Mouse (Mus musculus) lung, embryonic 16.5 days (tissue): ENCODE results near the gene Sbk3. TPM values are rescaled to one million over a fixed set of nuclear protein-coding genes. Genes with fewer than 3 reads are reported as not detected.
A peak's percentile ranks its signal among the peaks of the same experiment; 100 is the strongest.

Source experiments
- ATAC-seq: fragments of 200-750 bp; cut with Nextera tagmentation; 2 replicates; pipeline ENCODE4 v1.8.0; 2017; ENCODE audit warnings: low read depth, mild to moderate bottlenecking, moderate library complexity
- H3K27ac ChIP-seq: fragments of 300-500 bp; sonication (generic); 2 replicates; pipeline ENCODE4 v1.5.1; 2014; ENCODE audit warnings: mild to moderate bottlenecking, control low read depth, low read length
- H3K27me3 ChIP-seq: fragments of 300-500 bp; sonication (generic); 2 replicates; pipeline ENCODE4 v1.6.1; 2014; ENCODE audit warnings: low read depth, low read length, mixed read lengths; ENCODE audit not compliant: control insufficient read depth, insufficient read depth
- H3K36me3 ChIP-seq: fragments of 300-500 bp; sonication (generic); 2 replicates; pipeline ENCODE4 v1.6.1; 2014; ENCODE audit warnings: low read length; ENCODE audit not compliant: control insufficient read depth, insufficient read depth
- H3K4me1 ChIP-seq: fragments of 300-500 bp; sonication (generic); replicated peaks from 2 replicates; pipeline ENCODE4 v1.6.1; 2014; ENCODE audit warnings: low read length, mixed read lengths; ENCODE audit not compliant: control insufficient read depth, insufficient read depth
- H3K4me2 ChIP-seq: fragments of 300-500 bp; sonication (generic); 2 replicates; pipeline ENCODE4 v1.6.1; 2014; ENCODE audit warnings: low read depth, low read length, control low read depth
- H3K4me3 ChIP-seq: fragments of 300-500 bp; sonication (generic); 2 replicates; pipeline ENCODE4 v1.5.1; 2014; ENCODE audit warnings: mild to moderate bottlenecking, low read length, control low read depth
- H3K9ac ChIP-seq: fragments of 300-500 bp; sonication (generic); 2 replicates; pipeline ENCODE4 v1.6.1; 2014; ENCODE audit warnings: low read length, control low read depth
- H3K9me3 ChIP-seq: fragments of 300-500 bp; sonication (generic); 2 replicates; pipeline ENCODE4 v1.6.1; 2016; ENCODE audit warnings: low read length; ENCODE audit not compliant: control insufficient read depth
- WGBS: fragments of 180-500 bp; shearing (Covaris S2); extraction: QIAGEN DNeasy Blood & Tissue Kit; methylation state at CpG from one replicate; pipeline ENCODE4 v1.1.7; 2014; 5-methylcytosine and 5-hydroxymethylcytosine counted together
- polyA plus RNA-seq: library from polyadenylated mRNA; unstranded; fragments of >200 nt; fragmentation: Nextera tagmentation; extraction: Ambion mirVana; gene quantifications from 2 replicates; pipeline ENCODE4 v1.2.1, GENCODE M21; 2015

Sbk3 gene
- polyA plus RNA-seq, 1 experiment from 2014 or later, result 0.72 TPM

DNA sequence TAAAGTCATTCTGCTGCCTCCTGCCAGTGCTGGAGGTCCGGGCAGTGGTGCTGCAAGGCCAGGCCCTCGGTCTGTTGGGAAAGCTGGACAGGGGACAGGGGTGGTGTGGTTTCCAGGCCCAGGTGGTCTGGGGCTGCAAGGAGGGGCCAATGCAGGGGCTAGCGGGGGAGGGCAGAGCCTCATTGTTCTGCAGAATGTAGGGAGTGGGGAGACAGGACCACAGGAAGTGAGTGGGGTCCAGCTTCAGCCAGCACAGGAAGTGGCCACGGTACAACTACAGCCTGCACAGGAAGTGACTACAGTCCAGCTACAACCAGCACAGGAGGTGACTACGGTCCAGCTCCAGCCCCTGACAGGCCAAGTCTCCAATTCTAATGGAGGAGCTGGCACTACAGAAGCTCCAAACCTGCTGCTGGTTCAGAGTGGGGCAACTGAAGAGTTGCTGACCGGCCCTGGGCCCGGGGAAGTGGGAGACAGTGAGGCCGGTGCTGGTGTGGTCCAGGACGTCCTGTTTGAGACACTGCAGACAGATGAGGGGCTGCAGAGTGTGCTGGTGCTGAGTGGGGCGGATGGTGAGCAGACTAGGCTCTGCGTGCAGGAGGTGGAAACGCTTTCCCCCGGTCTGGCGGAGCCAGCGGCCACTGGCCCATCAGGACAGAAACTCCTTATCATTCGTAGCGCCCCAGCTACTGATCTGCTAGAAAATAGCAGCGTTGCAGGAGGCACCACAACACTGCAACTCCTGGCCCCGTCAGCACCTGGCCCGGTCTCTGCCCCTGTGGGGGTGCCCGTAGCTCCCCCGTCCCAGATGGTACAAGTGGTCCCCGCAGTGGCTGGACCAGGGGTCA lies 49.8 kb downstream of the Sbk3 start:
- H3K27ac ChIP-seq, result peak overlapping the region; percentile 62
- no peak for ATAC-seq
- no peak overlapping the region for H3K4me3 ChIP-seq
- H3K27me3 ChIP-seq, result no peaks in the 10 kb centered on the region
- 51% methylated on average over 23 of the region's 23 CpGs for WGBS
- no peaks in the 10 kb centered on the region for H3K9me3 ChIP-seq
- 0 out of 2 replicates have a peak overlapping the region, but pooled peaks have one; percentile 17 for H3K4me2 ChIP-seq
- peaks cover 19% of the 10 kb centered on the region for H3K36me3 ChIP-seq
- H3K4me1 ChIP-seq, result peaks cover 41% of the 10 kb centered on the region
- H3K9ac ChIP-seq, result peak overlapping the region; percentile 20; the same call in 1 of the 2 replicates

DNA sequence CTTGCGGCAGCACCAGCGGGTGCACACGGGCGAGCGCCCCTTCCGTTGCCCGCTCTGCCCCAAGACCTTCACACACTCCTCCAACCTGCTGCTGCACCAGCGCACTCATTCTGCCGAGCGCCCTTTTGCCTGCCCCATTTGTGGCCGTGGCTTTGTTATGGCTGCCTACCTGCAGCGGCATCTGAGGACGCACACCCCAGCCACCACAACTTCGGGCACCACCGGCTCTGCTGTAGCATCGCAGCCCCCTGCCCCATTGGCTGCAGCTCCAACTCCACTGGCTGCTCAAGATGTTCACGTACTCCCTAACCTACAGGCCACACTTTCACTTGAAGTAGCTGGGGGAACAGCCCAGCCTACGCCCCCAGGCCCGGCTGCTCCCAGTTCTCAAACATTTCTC lies 50.5 kb downstream of the Sbk3 start:
- Histone ChIP-seq H3K36me3 (peaks cover 19% of the 10 kb centered on the region), H3K4me1 (peaks cover 37% of the 10 kb centered on the region), H3K9ac (no peak overlapping the region), H3K27me3 (no peaks in the 10 kb centered on the region), H3K4me2 (no peak overlapping the region), H3K4me3 (no peak overlapping the region), H3K27ac (peak overlapping the region; percentile 62), H3K9me3 (no peaks in the 10 kb centered on the region)
- 88% methylated on average over 19 of the region's 19 CpGs for WGBS
- no peak for ATAC-seq

DNA sequence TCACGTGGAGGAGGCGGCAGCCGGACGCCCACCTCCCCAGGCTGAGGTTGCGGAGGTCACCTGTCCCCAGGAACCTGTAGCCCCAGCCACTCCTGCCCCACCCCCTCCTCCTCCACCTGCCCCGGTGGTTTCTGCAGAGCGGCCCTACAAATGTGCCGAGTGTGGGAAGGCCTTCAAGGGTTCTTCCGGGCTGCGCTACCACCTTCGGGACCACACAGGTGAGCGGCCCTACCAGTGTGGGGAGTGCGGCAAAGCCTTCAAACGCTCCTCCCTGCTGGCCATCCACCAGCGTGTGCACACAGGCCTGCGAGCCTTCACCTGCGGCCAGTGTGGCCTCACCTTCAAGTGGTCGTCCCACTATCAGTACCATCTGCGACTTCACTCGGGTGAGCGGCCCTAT lies 51.0 kb downstream of the Sbk3 start:
- no peaks in the 10 kb centered on the region for H3K9me3 ChIP-seq
- H3K27ac ChIP-seq, result no peak overlapping the region
- peaks cover 19% of the 10 kb centered on the region for H3K36me3 ChIP-seq
- no peak overlapping the region for H3K4me2 ChIP-seq
- 85% methylated on average over 21 of the region's 21 CpGs for WGBS
- H3K4me3 ChIP-seq, result no peak overlapping the region
- H3K9ac ChIP-seq, result no peak overlapping the region
- no peaks in the 10 kb centered on the region for H3K27me3 ChIP-seq
- H3K4me1 ChIP-seq, result peaks cover 33% of the 10 kb centered on the region
- ATAC-seq, result no peak

DNA sequence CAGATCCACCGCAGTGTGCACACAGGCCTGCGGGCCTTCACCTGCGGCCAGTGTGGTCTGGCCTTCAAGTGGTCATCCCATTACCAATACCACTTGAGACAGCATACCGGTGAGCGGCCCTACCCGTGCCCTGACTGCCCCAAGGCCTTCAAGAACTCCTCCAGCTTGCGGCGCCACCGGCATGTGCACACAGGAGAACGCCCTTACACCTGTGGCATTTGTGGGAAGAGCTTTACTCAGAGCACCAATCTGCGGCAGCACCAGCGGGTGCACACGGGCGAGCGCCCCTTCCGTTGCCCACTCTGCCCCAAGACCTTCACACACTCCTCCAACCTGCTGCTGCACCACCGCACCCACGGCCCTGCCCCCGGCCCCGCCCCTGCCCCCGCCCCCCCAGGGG lies 51.9 kb downstream of the Sbk3 start:
- H3K4me1 ChIP-seq, result peaks cover 32% of the 10 kb centered on the region
- WGBS, result 91% methylated on average over 16 of the region's 21 CpGs
- no peaks in the 10 kb centered on the region for H3K27me3 ChIP-seq
- no peak overlapping the region for H3K9ac ChIP-seq
- no peak overlapping the region for H3K4me2 ChIP-seq
- no peaks in the 10 kb centered on the region for H3K9me3 ChIP-seq
- ATAC-seq, result no peak
- no peak overlapping the region for H3K27ac ChIP-seq
- H3K36me3 ChIP-seq, result peaks cover 19% of the 10 kb centered on the region
- no peak overlapping the region for H3K4me3 ChIP-seq

DNA sequence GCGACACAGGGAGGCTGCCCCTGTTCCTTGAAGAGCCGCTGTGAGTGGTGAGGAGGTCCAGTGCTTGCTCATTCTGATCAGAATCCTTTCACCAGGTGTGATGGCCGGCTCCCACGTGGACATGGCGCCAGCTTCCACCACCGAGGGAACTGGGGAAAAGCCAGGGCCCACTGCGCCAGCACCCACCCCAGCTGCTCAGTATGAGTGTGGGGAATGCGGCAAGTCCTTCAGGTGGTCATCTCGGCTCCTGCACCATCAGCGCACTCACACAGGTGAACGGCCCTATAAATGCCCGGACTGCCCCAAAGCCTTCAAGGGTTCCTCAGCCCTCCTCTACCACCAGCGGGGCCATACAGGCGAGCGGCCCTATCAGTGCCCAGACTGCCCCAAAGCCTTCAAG lies 52.3 kb downstream of the Sbk3 start:
- Histone ChIP-seq H3K4me2 (no peak overlapping the region), H3K27ac (no peak overlapping the region), H3K4me3 (no peak overlapping the region), H3K27me3 (no peaks in the 10 kb centered on the region), H3K4me1 (peaks cover 28% of the 10 kb centered on the region), H3K9ac (no peak overlapping the region), H3K9me3 (no peaks in the 10 kb centered on the region), H3K36me3 (peaks cover 19% of the 10 kb centered on the region)
- WGBS, result 91% methylated on average over 15 of the region's 15 CpGs
- ATAC-seq, result no peak

DNA sequence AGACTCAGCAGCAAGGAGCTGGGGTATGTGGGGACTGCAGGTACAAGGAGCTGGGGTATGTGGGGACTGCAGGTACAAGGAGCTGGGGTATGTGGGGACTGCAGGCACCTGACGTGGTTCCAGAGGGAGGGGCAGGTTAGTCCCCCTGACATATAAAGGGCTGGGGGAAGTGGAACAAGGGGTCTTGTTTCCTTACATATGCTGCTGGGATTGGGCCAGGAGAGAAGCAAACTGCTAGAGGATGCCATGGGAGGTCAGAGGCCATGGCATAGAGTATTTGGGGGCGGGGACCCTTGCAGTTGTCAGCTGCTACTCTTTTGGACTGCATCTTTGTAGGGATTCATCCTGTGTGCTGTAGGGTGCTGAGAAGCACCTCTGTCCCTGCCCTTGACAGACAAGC lies 53.5 kb downstream of the Sbk3 start:
- H3K27ac ChIP-seq, result no peak overlapping the region
- 97% methylated on average over 2 of the region's 2 CpGs for whole genome bisulfite sequencing
- peaks cover 16% of the 10 kb centered on the region for H3K4me1 ChIP-seq
- no peak overlapping the region for H3K9ac ChIP-seq
- H3K27me3 ChIP-seq, result no peaks in the 10 kb centered on the region
- H3K4me3 ChIP-seq, result no peak overlapping the region
- ATAC-seq, result no peak
- no peak overlapping the region for H3K4me2 ChIP-seq
- no peaks in the 10 kb centered on the region for H3K9me3 ChIP-seq
- peaks cover 19% of the 10 kb centered on the region for H3K36me3 ChIP-seq

DNA sequence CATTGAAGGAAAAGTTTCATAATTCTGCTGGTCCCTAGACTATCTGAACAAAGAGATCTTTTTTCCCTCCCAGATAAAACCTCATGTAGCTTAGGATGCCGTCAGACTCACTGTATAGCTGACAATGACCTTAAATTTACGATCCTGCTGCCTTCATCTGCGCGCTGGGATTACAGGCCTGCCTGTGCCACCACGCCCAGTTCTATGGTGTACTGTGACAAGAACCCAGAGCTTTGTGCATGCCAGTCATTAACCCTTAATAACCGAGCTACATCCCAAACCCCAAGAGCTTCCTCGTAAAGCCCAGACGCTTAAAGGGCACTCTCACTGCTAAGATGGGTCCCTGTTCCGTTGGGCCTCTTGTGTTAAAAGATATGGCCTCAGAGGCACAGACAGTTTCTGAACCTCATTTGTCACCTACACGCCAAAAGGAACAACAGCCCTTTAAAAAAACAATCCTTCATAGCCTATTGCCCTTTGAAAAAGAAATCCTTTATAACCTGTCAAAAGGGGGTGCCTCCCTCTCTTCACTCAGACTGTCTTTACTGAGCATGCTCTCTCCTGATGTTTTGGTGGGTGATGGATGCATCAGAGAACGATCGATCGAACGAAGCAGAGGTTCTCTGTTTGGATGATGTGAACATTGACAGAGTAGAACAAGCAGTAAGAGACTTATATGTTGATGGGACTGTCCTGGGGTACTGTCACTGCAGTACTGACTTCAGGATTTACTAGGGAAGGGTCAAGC lies 55.1 kb downstream of the Sbk3 start:
- H3K27me3 ChIP-seq, result no peaks in the 10 kb centered on the region
- peak overlapping the region; percentile 97 for H3K27ac ChIP-seq
- peak overlapping the region; percentile 96 for H3K9ac ChIP-seq
- peaks cover 14% of the 10 kb centered on the region for H3K4me1 ChIP-seq
- peak overlapping the region; percentile 91 for H3K4me2 ChIP-seq
- H3K36me3 ChIP-seq, result peaks cover 19% of the 10 kb centered on the region
- 13% methylated on average over 14 of the region's 14 CpGs for WGBS
- peak overlapping the region; percentile 77 for H3K4me3 ChIP-seq
- no peaks in the 10 kb centered on the region for H3K9me3 ChIP-seq
- ATAC-seq, result peak; percentile 59

Other genes with a start within 250 kb of the Sbk3 start
- 0.14 TPM in 1 of 2 replicates, not detected in the other for gene Tmem150b, start 245.9 kb downstream of the Sbk3 start, polyA plus RNA-seq
- gene Kmt5c, start 231.1 kb downstream of the Sbk3 start, polyA plus RNA-seq, result 57.2 and 60.2 TPM in 2 replicates
- gene Cox6b2, start 218.1 kb downstream of the Sbk3 start, polyA plus RNA-seq, result 77.9 and 94.0 TPM in 2 replicates
- not detected in 2 replicates for gene Fam71e2, start 199.9 kb downstream of the Sbk3 start, polyA plus RNA-seq
- 0.18 and 0.19 TPM in 2 replicates for gene Il11, start 188.3 kb downstream of the Sbk3 start, polyA plus RNA-seq
- gene Tmem190, start 188.2 kb downstream of the Sbk3 start, polyA plus RNA-seq, result 0.34 and 0.48 TPM in 2 replicates
- 14.7 and 17.9 TPM in 2 replicates for gene Tmem238, start 181.5 kb downstream of the Sbk3 start, polyA plus RNA-seq
- 337 and 342 TPM in 2 replicates for gene Rpl28, start 178.3 kb downstream of the Sbk3 start, polyA plus RNA-seq
- gene Ube2s, start 158.6 kb downstream of the Sbk3 start, polyA plus RNA-seq, result 355 and 372 TPM in 2 replicates
- gene Shisa7, start 126.5 kb downstream of the Sbk3 start, polyA plus RNA-seq, result 0.99 and 1.2 TPM in 2 replicates
- 14.1 and 15.7 TPM in 2 replicates for gene Isoc2b, start 100.9 kb downstream of the Sbk3 start, polyA plus RNA-seq
- 0.87 and 1.3 TPM in 2 replicates for gene Isoc2a, start 94.0 kb downstream of the Sbk3 start, polyA plus RNA-seq
- 0.21 TPM in 1 of 2 replicates, not detected in the other for gene Gm36210, start 64.7 kb downstream of the Sbk3 start, polyA plus RNA-seq
- 3.4 and 3.7 TPM in 2 replicates for gene Zfp628, start 56.0 kb downstream of the Sbk3 start, polyA plus RNA-seq
- 2.5 and 2.7 TPM in 2 replicates for gene Nat14, start 49.1 kb downstream of the Sbk3 start, polyA plus RNA-seq
- 2.1 and 2.4 TPM in 2 replicates for gene Ssc5d, start 45.4 kb downstream of the Sbk3 start, polyA plus RNA-seq
- gene Sbk2, start 6.8 kb downstream of the Sbk3 start, polyA plus RNA-seq, result 0.85 and 1.0 TPM in 2 replicates
- gene Zfp579, start 25.0 kb upstream of the Sbk3 start, polyA plus RNA-seq, result 32.3 and 35.0 TPM in 2 replicates
- 19.3 and 21.4 TPM in 2 replicates for gene Zfp524, start 43.2 kb upstream of the Sbk3 start, polyA plus RNA-seq
- 33.1 and 34.5 TPM in 2 replicates for gene Fiz1, start 43.5 kb upstream of the Sbk3 start, polyA plus RNA-seq
- 1.2 and 1.3 TPM in 2 replicates for gene Gm44973, start 44.3 kb upstream of the Sbk3 start, polyA plus RNA-seq
- gene Zfp865, start 49.2 kb upstream of the Sbk3 start, polyA plus RNA-seq, result 5.5 and 5.7 TPM in 2 replicates
- gene Ccdc106, start 49.4 kb upstream of the Sbk3 start, polyA plus RNA-seq, result 5.3 and 5.5 TPM in 2 replicates
- not detected in 2 replicates for gene 4632433K11Rik, start 63.0 kb upstream of the Sbk3 start, polyA plus RNA-seq
- 4.9 and 7.0 TPM in 2 replicates for gene Zfp784, start 67.3 kb upstream of the Sbk3 start, polyA plus RNA-seq
- gene Zfp580, start 80.4 kb upstream of the Sbk3 start, polyA plus RNA-seq, result 26.7 and 27.0 TPM in 2 replicates
- 109 and 110 TPM in 2 replicates for gene U2af2, start 91.0 kb upstream of the Sbk3 start, polyA plus RNA-seq
- gene Epn1, start 109.1 kb upstream of the Sbk3 start, polyA plus RNA-seq, result 53.8 and 54.8 TPM in 2 replicates
- not detected in 2 replicates for gene Rfpl4, start 145.8 kb upstream of the Sbk3 start, polyA plus RNA-seq
- gene Rasl2-9, start 154.8 kb upstream of the Sbk3 start, polyA plus RNA-seq, result 0.43 and 0.51 TPM in 2 replicates
- not detected in 2 replicates for gene Vmn1r55, start 178.5 kb upstream of the Sbk3 start, polyA plus RNA-seq
- gene Vmn1r56, start 225.6 kb upstream of the Sbk3 start, polyA plus RNA-seq, result not detected in 2 replicates
- not detected in 2 replicates for gene Vmn1r57, start 247.3 kb upstream of the Sbk3 start, polyA plus RNA-seq